Comparison of ENCODE assay signal across 12 mouse cellular contexts in genomic region chr3:18421886-18422575, GRCm38 (mm10).
DNase-seq lines count a peak whose midpoint lies in the region; ATAC-seq lines count a peak whose summit lies in the region.
"Had no signal": no experiment of that assay in that cellular context is flagged by ENCODE, and none has a peak within 500 bp of the region (broad histone marks: within the 10 kb centered on the region; RNA-seq: fewer than 3 reads in every experiment).

No protein-coding gene starts in this region.

- no peaks in the 10 kb centered on the region for H3K4me1 ChIP-seq in forebrain, embryonic 14.5 days (ENCODE audit: control insufficient read depth, insufficient read depth, low read length)
- no peaks in the 10 kb centered on the region for H3K4me1 ChIP-seq in forebrain, embryonic 11.5 days (replicated peaks; ENCODE audit: control insufficient read depth, insufficient read depth, low read length)
- H3K4me1 ChIP-seq in hindbrain, embryonic 10.5 days (replicated peaks): no peaks in the 10 kb centered on the region
- H3K4me1 ChIP-seq: liver, embryonic 13.5 days had no signal

- H3K36me3 ChIP-seq in forebrain, embryonic 14.5 days (ENCODE audit: control insufficient read depth, insufficient read depth, low read length): no peaks in the 10 kb centered on the region
- H3K36me3 ChIP-seq in forebrain, embryonic 11.5 days (ENCODE audit: control insufficient read depth, insufficient read depth, low read length): no peaks in the 10 kb centered on the region
- H3K36me3 ChIP-seq in hindbrain, embryonic 10.5 days: no peaks in the 10 kb centered on the region
- H3K36me3 ChIP-seq: liver, embryonic 13.5 days had no signal

- no peak overlapping the region for H3K27ac ChIP-seq in forebrain, embryonic 14.5 days (ENCODE audit: low read depth, low read length)
- no peak overlapping the region for H3K27ac ChIP-seq in forebrain, embryonic 11.5 days (ENCODE audit: low read depth, low read length)
- no peak overlapping the region for H3K27ac ChIP-seq in hindbrain, embryonic 10.5 days
- H3K27ac ChIP-seq: liver, embryonic 13.5 days had no signal

- no peaks in the 10 kb centered on the region for H3K9me3 ChIP-seq in forebrain, embryonic 14.5 days (replicated peaks; ENCODE audit: control insufficient read depth, low read length)
- no peaks in the 10 kb centered on the region for H3K9me3 ChIP-seq in forebrain, embryonic 11.5 days (ENCODE audit: control insufficient read depth, low read length)
- H3K9me3 ChIP-seq in hindbrain, embryonic 10.5 days: no peaks in the 10 kb centered on the region
- H3K9me3 ChIP-seq: liver, embryonic 13.5 days had no signal

- H3K4me2 ChIP-seq in forebrain, embryonic 14.5 days (ENCODE audit: low read length): no peak overlapping the region
- H3K4me2 ChIP-seq in forebrain, embryonic 11.5 days (ENCODE audit: low read depth, low read length, severe bottlenecking): no peak overlapping the region
- H3K4me2 ChIP-seq: liver, embryonic 13.5 days; midbrain, embryonic 11.5 days had no signal

- DNase-seq in forebrain, embryonic 14.5 days (ENCODE audit: low spot score): peak; percentile 69
- DNase-seq in forebrain, embryonic 11.5 days (ENCODE audit: low spot score): no peak
- peak; percentile 7 for DNase-seq in kidney, postnatal 14 days
- DNase-seq in kidney, adult 8-10 months: no peak
- DNase-seq in urinary bladder, postnatal 14 days (ENCODE audit: low spot score): peak; percentile 5
- no peak for DNase-seq in urinary bladder, postnatal 36 days (ENCODE audit: low spot score in 2 of 2)
- DNase-seq in hindbrain, embryonic 10.5 days (ENCODE audit: low spot score): no peak
- DNase-seq: B cell, adult 2 months; liver, embryonic 13.5 days; thymus, postnatal 25 days had no signal

- no peaks in the 10 kb centered on the region for H3K27me3 ChIP-seq in forebrain, embryonic 14.5 days (replicated peaks; ENCODE audit: control insufficient read depth, insufficient read depth, low read length)
- H3K27me3 ChIP-seq in forebrain, embryonic 11.5 days (ENCODE audit: control insufficient read depth, insufficient read depth, low read length): no peaks in the 10 kb centered on the region
- no peaks in the 10 kb centered on the region for H3K27me3 ChIP-seq in hindbrain, embryonic 10.5 days (ENCODE audit: insufficient read depth, poor library complexity, severe bottlenecking)
- H3K27me3 ChIP-seq: liver, embryonic 13.5 days had no signal

- H3K4me3 ChIP-seq in forebrain, embryonic 14.5 days (ENCODE audit: low read depth, low read length): no peak overlapping the region
- no peak overlapping the region for H3K4me3 ChIP-seq in forebrain, embryonic 11.5 days (ENCODE audit: low read depth, low read length)
- no peak overlapping the region for H3K4me3 ChIP-seq in hindbrain, embryonic 10.5 days
- H3K4me3 ChIP-seq: liver, embryonic 13.5 days had no signal

- WGBS in forebrain, embryonic 14.5 days: 70% methylated on average over 4 of the region's 4 CpGs
- 86% methylated on average over 4 of the region's 4 CpGs for WGBS in forebrain, embryonic 11.5 days
- 87% methylated on average over 4 of the region's 4 CpGs for WGBS in hindbrain, embryonic 10.5 days

- no peak overlapping the region for H3K9ac ChIP-seq in forebrain, embryonic 14.5 days (ENCODE audit: low read length)
- no peak overlapping the region for H3K9ac ChIP-seq in forebrain, embryonic 11.5 days (ENCODE audit: low read length)
- H3K9ac ChIP-seq: liver, embryonic 13.5 days had no signal

- peak; percentile 18; the same call in 1 of the 2 replicates for ATAC-seq in forebrain, embryonic 14.5 days
- ATAC-seq in forebrain, embryonic 11.5 days (replicated peaks; ENCODE audit: low FRiP score): no peak
- no peak for ATAC-seq in CD4-positive, CD25-positive, alpha-beta regulatory T cell, adult 4 months

Comparison
In these comparisons a context has a peak if more than half of its experiments do, and no peak if none do; other contexts are left out.
1. DNase-seq: peak in forebrain, embryonic 14.5 days (single experiment), kidney, postnatal 14 days (single experiment) and urinary bladder, postnatal 14 days (single experiment); none in forebrain, embryonic 11.5 days (single experiment), kidney, adult 8-10 months (0 of 2), urinary bladder, postnatal 36 days (0 of 2) and hindbrain, embryonic 10.5 days (single experiment).